Mouse (Mus musculus) liver, adult 2 months (tissue): Measurements from ENCODE around the gene Pnliprp1. TPM values are rescaled to one million over a fixed set of nuclear protein-coding genes. Genes with fewer than 3 reads are reported as not detected.

Experiments used
- DNase-seq: peaks from one replicate; pipeline ENCODE4 v3.0.0-alpha.2; 2011; ENCODE audit warnings: low read depth, low spot score; ENCODE audit errors: extremely low read depth
- H3K27ac ChIP-seq: fragments of 200-500 bp; replicated peaks from 2 replicates; pipeline ENCODE4 v1.5.1; 2012; ENCODE audit warnings: low read depth, mild to moderate bottlenecking, control low read depth, inconsistent platforms, low read length; ENCODE audit not compliant: insufficient read depth
- H3K27me3 ChIP-seq: fragments of 200-500 bp; 2 replicates; pipeline ENCODE4 v1.6.1; 2012; ENCODE audit warnings: mild to moderate bottlenecking, moderate library complexity, low read length, inconsistent platforms; ENCODE audit not compliant: control insufficient read depth, insufficient read depth
- H3K36me3 ChIP-seq: fragments of 200-500 bp; 2 replicates; pipeline ENCODE4 v1.6.1; 2012; ENCODE audit warnings: low read length, inconsistent platforms; ENCODE audit not compliant: control insufficient read depth, insufficient read depth
- H3K4me1 ChIP-seq: fragments of 200-500 bp; 2 replicates; pipeline ENCODE4 v1.6.1; 2011; ENCODE audit warnings: low read length; ENCODE audit not compliant: control insufficient read depth, insufficient read depth
- H3K4me3 ChIP-seq: fragments of 200-500 bp; 2 replicates; pipeline ENCODE4 v1.5.1; 2011; ENCODE audit warnings: low read depth, mild to moderate bottlenecking, control low read depth, low read length, moderate library complexity; ENCODE audit not compliant: insufficient read depth
- H3K79me2 ChIP-seq: fragments of 200-500 bp; 2 replicates; pipeline ENCODE4 v1.6.1; 2012; ENCODE audit warnings: inconsistent platforms, mild to moderate bottlenecking, low read length, moderate library complexity; ENCODE audit not compliant: control insufficient read depth, insufficient read depth
- H3K9ac ChIP-seq: fragments of 200-500 bp; 2 replicates; pipeline ENCODE4 v1.6.1; 2012; ENCODE audit warnings: low read depth, mild to moderate bottlenecking, control low read depth, inconsistent platforms, low read length
- CTCF ChIP-seq: fragments of 200-500 bp; IDR thresholded peaks from 2 replicates; pipeline ENCODE4 v1.5.1; 2011; ENCODE audit warnings: low read depth, low read length, control low read depth
- POLR2A ChIP-seq: fragments of 200-500 bp; IDR thresholded peaks from 2 replicates; pipeline ENCODE4 v1.6.1; 2011; ENCODE audit warnings: low read length, control low read depth; ENCODE audit not compliant: insufficient read depth; ENCODE audit errors: extremely low read depth
- WGBS: fragments of 180-500 bp; shearing (Covaris S2); methylation state at CpG from one replicate; pipeline ENCODE4 v1.1.7; 2018; 5-methylcytosine and 5-hydroxymethylcytosine counted together
- polyA plus RNA-seq: library from polyadenylated mRNA; depleted of rRNA; stranded (reverse); fragments of >200 nt; gene quantifications from 2 replicates; pipeline ENCODE4 v1.2.3, GENCODE M21; 2012
- total RNA-seq: library from RNA; depleted of rRNA; stranded (reverse); fragments of >200 nt; gene quantifications from 2 replicates; pipeline ENCODE4 v1.2.3, GENCODE M21; 2014

Pnliprp1 gene
- total and polyA plus RNA-seq, 2 experiments = 0.23 to 43.8 TPM

- DNase-seq = no peak
- H3K79me2 ChIP-seq = no peaks in the 10 kb centered on the region
- H3K36me3 ChIP-seq = no peaks in the 10 kb centered on the region
- 75% methylated on average over 4 of the region's 4 CpGs for WGBS
- no peak overlapping the region for H3K27ac ChIP-seq
- no peaks in the 10 kb centered on the region for H3K27me3 ChIP-seq
- no peaks in the 10 kb centered on the region for H3K4me1 ChIP-seq
- no peak for TF ChIP-seq POLR2A
- TF ChIP-seq CTCF = no peak
- no peak overlapping the region for H3K9ac ChIP-seq
- H3K4me3 ChIP-seq = no peak overlapping the region
Observed at GRCm38 (mm10) chr19:58758871-58759270, 30.2 kb downstream of the Pnliprp1 start.

DNA sequence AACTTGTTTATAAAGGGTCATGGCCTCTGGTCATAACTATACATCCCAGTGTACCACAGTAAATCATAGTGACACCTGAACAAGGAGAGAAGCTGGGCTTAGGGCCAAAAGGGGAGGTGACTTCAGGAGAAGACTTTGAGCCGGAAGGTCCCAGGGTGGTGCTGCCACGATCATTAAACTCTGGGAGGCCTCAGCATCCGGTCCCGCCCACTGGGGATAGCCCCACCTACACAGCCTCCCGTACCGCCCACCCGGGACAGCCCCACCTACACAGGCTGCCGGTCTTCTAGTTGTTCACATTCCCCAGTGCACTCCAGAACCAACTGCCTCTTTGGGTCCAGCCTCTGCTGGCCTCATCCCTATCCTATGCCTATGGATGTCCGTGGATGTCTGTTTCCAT is 30.7 kb downstream of the Pnliprp1 start, which contains the start of gene Pnliprp2:
Gene Pnliprp2 (plus strand): TSS at position 297 of the 400 bp plus-strand sequence.
- H3K4me1 ChIP-seq = no peaks in the 10 kb centered on the region
- DNase-seq = peak; percentile 31
- H3K4me3 ChIP-seq = no peak within 1 kb of the TSS
- WGBS = 34% methylated on average over 9 of the region's 9 CpGs
- TF ChIP-seq POLR2A (no peak), CTCF (no peak)
- H3K9ac ChIP-seq = no peak within 1 kb of the TSS
- no peaks in the 10 kb centered on the region for H3K79me2 ChIP-seq
- no peaks in the 10 kb centered on the region for H3K36me3 ChIP-seq
- H3K27me3 ChIP-seq = no peaks in the 10 kb centered on the region
- H3K27ac ChIP-seq = no peak within 1 kb of the TSS

DNA sequence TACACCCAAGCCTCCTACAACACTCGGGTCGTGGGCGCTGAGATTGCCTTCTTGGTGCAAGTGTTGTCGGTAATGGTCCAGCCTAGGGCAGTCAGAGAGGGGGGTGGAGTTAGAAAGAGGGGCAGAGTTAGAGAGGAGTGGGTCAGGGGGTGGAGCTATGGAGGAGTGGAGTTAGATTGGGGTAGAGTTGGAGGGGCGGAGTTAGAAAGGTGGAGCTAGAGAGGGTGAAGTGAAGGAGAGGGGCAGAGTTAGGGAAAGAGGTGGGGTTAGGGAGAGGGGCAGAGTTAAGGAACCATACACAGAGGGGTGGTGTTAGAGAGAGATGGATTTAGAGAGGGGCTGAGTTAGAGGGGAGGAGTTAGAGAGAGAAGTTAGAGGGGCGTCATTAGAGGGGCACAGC is 33.6 kb downstream of the Pnliprp1 start:
- 45% methylated on average over 6 of the region's 6 CpGs for WGBS
- Histone ChIP-seq H3K27me3 (no peaks in the 10 kb centered on the region), H3K27ac (no peak overlapping the region), H3K9ac (no peak overlapping the region), H3K4me3 (no peak overlapping the region), H3K4me1 (no peaks in the 10 kb centered on the region), H3K36me3 (no peaks in the 10 kb centered on the region), H3K79me2 (no peaks in the 10 kb centered on the region)
- TF ChIP-seq CTCF = no peak
- no peak for TF ChIP-seq POLR2A
- no peak for DNase-seq

DNA sequence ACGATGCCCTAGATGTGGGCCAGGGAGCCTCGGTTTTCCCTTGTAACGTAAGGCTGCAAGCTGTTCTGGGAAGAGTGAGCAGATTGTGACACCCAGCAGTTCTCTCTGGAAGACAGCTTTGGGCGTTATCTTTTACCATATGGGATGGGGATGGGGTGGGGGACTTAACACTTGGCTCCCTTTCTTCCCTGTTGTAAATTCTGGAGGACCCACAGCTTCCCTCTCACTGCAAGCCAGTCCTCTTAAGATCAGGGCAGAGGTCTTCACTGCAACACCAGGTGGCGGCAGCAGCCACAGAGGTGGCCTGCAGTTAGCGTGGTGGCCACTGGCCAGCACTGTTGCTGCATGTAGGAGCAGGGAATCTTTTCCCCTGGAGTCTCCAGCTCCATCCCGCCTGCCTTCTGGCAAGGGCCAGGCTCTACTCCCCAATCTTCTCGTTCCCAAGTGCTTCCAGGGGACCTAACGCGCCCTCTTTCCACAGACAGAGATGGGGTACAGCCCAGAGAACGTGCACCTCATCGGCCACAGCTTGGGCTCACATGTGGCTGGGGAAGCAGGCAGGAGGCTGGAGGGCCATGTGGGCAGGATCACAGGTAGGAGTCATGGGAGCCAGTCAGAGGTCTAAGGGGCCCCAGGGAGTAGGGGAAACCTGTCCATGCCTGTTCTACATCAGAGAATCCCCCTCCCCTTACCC is 34.3 kb downstream of the Pnliprp1 start:
- no peaks in the 10 kb centered on the region for H3K27me3 ChIP-seq
- no peaks in the 10 kb centered on the region for H3K4me1 ChIP-seq
- peak; percentile 5 for DNase-seq
- H3K27ac ChIP-seq = no peak overlapping the region
- no peaks in the 10 kb centered on the region for H3K79me2 ChIP-seq
- no peak overlapping the region for H3K4me3 ChIP-seq
- 24% methylated on average over 12 of the region's 12 CpGs for WGBS
- no peak overlapping the region for H3K9ac ChIP-seq
- TF ChIP-seq CTCF (peak; percentile 66), POLR2A (no peak)
- H3K36me3 ChIP-seq = no peaks in the 10 kb centered on the region

DNA sequence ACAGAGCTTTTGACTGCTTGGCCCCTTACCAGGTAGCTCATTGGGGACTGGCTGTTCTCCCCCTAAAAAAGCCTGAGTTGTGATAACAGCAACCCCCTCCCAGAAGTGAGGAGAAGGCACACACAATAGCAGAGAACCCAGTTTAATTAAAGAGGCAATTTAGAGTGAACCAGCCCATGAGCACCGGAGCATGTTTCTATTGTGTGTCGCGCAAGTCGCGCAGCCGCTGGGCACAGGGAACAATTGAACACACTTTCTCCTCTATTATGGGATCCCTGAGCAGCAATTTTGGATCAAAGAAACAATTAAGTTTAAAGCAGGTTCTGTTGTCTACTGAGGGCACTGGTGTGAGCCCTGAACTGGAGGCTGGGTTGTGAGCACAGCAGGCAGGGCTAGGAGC is 38.6 kb downstream of the Pnliprp1 start:
- no peak overlapping the region for H3K9ac ChIP-seq
- no peaks in the 10 kb centered on the region for H3K79me2 ChIP-seq
- H3K27ac ChIP-seq = no peak overlapping the region
- TF ChIP-seq POLR2A = no peak
- TF ChIP-seq CTCF = no peak
- H3K27me3 ChIP-seq = no peaks in the 10 kb centered on the region
- DNase-seq = no peak
- H3K4me3 ChIP-seq = no peak overlapping the region
- over 99% methylated on average over 6 of the region's 6 CpGs for WGBS
- H3K4me1 ChIP-seq = no peaks in the 10 kb centered on the region
- H3K36me3 ChIP-seq = no peaks in the 10 kb centered on the region

DNA sequence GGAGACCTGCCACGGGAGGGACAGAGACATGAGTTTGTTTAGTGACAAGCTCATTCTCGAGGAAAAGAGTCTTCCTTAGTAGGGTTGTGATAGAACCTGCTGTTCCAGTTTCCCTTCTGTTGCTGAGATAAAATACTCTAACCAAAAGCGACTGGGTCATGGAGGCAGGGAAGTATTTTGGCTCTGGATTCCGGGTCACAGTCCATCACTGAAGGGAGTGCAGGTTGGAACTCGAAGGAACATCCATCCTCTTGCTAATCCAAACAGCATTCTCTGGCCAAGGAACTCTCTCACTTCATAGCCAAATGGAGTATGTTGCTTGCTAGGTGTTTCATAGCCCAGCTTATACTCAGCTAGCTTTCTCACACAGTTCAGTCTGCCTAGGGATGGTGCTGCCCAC is 47.8 kb downstream of the Pnliprp1 start:
- no peaks in the 10 kb centered on the region for H3K27me3 ChIP-seq
- no peak for DNase-seq
- no peaks in the 10 kb centered on the region for H3K4me1 ChIP-seq
- no peak overlapping the region for H3K9ac ChIP-seq
- H3K36me3 ChIP-seq = no peaks in the 10 kb centered on the region
- TF ChIP-seq CTCF (no peak), POLR2A (no peak)
- no peak overlapping the region for H3K27ac ChIP-seq
- no peaks in the 10 kb centered on the region for H3K79me2 ChIP-seq
- WGBS = 60% methylated on average over 5 of the region's 5 CpGs
- H3K4me3 ChIP-seq = no peak overlapping the region
